Mouse (Mus musculus) heart, embryonic 11.5 days (tissue): Measurements from ENCODE around the gene Dnah2. TPM values are rescaled to one million over a fixed set of nuclear protein-coding genes. Genes with fewer than 3 reads are reported as not detected.
"Not testable (repeated sequence)": the region's sequence is repeated elsewhere in the genome, so short reads cannot be mapped to it uniquely, and the experiment has no call there.

Experiments
- ATAC-seq: fragments of 200-750 bp; cut with Nextera tagmentation; replicated peaks from 2 replicates; pipeline ENCODE4 v1.8.0; 2017; ENCODE audit warnings: moderate library complexity; ENCODE audit not compliant: insufficient number of reproducible peaks, low FRiP score, low TSS enrichment
- H3K27ac ChIP-seq: fragments of 300-500 bp; sonication (generic); 2 replicates; pipeline ENCODE4 v1.5.1; 2014; ENCODE audit warnings: mild to moderate bottlenecking, low read depth, low read length
- H3K27me3 ChIP-seq: fragments of 300-500 bp; sonication (generic); 2 replicates; pipeline ENCODE4 v1.6.1; 2014; ENCODE audit warnings: mild to moderate bottlenecking, low read length, mixed read lengths; ENCODE audit not compliant: control insufficient read depth, insufficient read depth
- H3K36me3 ChIP-seq: fragments of 300-500 bp; sonication (generic); 2 replicates; pipeline ENCODE4 v1.6.1; 2014; ENCODE audit warnings: mild to moderate bottlenecking, low read length, moderate library complexity, mixed read lengths; ENCODE audit not compliant: control insufficient read depth, insufficient read depth
- H3K4me1 ChIP-seq: fragments of 300-500 bp; sonication (generic); 2 replicates; pipeline ENCODE4 v1.6.1; 2014; ENCODE audit warnings: low read length; ENCODE audit not compliant: control insufficient read depth, insufficient read depth
- H3K4me2 ChIP-seq: fragments of 300-500 bp; sonication (generic); 2 replicates; pipeline ENCODE4 v1.6.1; 2014; ENCODE audit warnings: mild to moderate bottlenecking, moderate library complexity
- H3K4me3 ChIP-seq: fragments of 300-500 bp; sonication (generic); 2 replicates; pipeline ENCODE4 v1.5.1; 2014; ENCODE audit warnings: low read depth, low read length
- H3K9ac ChIP-seq: fragments of 300-500 bp; sonication (generic); 2 replicates; pipeline ENCODE4 v1.6.1; 2014; ENCODE audit warnings: mild to moderate bottlenecking, low read depth, low read length, moderate library complexity
- H3K9me3 ChIP-seq: fragments of 300-500 bp; sonication (generic); replicated peaks from 2 replicates; pipeline ENCODE4 v1.6.1; 2016; ENCODE audit warnings: low read length; ENCODE audit not compliant: control insufficient read depth
- WGBS: fragments of 180-500 bp; shearing (Covaris S2); extraction: QIAGEN DNeasy Blood & Tissue Kit; methylation state at CpG from one replicate; pipeline ENCODE4 v1.1.7; 2014; ENCODE audit not compliant: insufficient replicate concordance; 5-methylcytosine and 5-hydroxymethylcytosine counted together
- polyA plus RNA-seq: library from polyadenylated mRNA; unstranded; fragments of >200 nt; fragmentation: Nextera tagmentation; extraction: Ambion mirVana; gene quantifications from 2 replicates; pipeline ENCODE4 v1.2.1, GENCODE M21; 2014

Gene Dnah2
- polyA plus RNA-seq, 1 experiment from 2014 or later, result 0.20 TPM

GRCm38 (mm10) chr11:69398059-69398458 lies 150.9 kb downstream of the Dnah2 start, which contains the start of gene Tmem88:
Tmem88 (minus strand) TSS chr11:69398234.
- H3K4me1 ChIP-seq, result peaks cover 43% of the 10 kb centered on the region

GRCm38 (mm10) chr11:69397581-69398057 lies 151.3 kb downstream of the Dnah2 start:
- 4% methylated on average over 24 of the region's 24 CpGs for WGBS
- H3K4me1 ChIP-seq, result peaks cover 43% of the 10 kb centered on the region

More at GRCm38 (mm10) chr11:69398059-69398458, 150.9 kb downstream of the Dnah2 start, which contains the start of gene Tmem88:
- Histone ChIP-seq H3K27me3 (no peaks in the 10 kb centered on the region), H3K9me3 (no peaks in the 10 kb centered on the region), H3K27ac (peak within 1 kb of the TSS; percentile 89), H3K36me3 (peaks cover 23% of the 10 kb centered on the region), H3K4me2 (peak within 1 kb of the TSS; percentile 81), H3K4me3 (peak within 1 kb of the TSS; percentile 59), H3K9ac (peak within 1 kb of the TSS; percentile 86)
- 1% methylated on average over 16 of the region's 16 CpGs for WGBS
- peak; percentile 25; the same call in 1 of the 2 replicates for ATAC-seq

GRCm38 (mm10) chr11:69396772-69397171 lies 152.1 kb downstream of the Dnah2 start:
- H3K9ac ChIP-seq, result peak overlapping the region; percentile 86
- peak overlapping the region; percentile 81 for H3K4me2 ChIP-seq
- peak overlapping the region; percentile 89 for H3K27ac ChIP-seq
- H3K4me3 ChIP-seq, result peak overlapping the region; percentile 59
- 20% methylated on average over 11 of the region's 11 CpGs for WGBS
- H3K27me3 ChIP-seq, result no peaks in the 10 kb centered on the region
- no peaks in the 10 kb centered on the region for H3K9me3 ChIP-seq
- peaks cover 21% of the 10 kb centered on the region for H3K36me3 ChIP-seq
- ATAC-seq, result no peak
- peaks cover 43% of the 10 kb centered on the region for H3K4me1 ChIP-seq

More at GRCm38 (mm10) chr11:69397581-69398057, 151.3 kb downstream of the Dnah2 start:
- no peaks in the 10 kb centered on the region for H3K27me3 ChIP-seq
- no peak for ATAC-seq
- H3K9ac ChIP-seq, result peak overlapping the region; percentile 86
- H3K36me3 ChIP-seq, result peaks cover 23% of the 10 kb centered on the region
- peak overlapping the region; percentile 89 for H3K27ac ChIP-seq
- H3K4me3 ChIP-seq, result peak overlapping the region; percentile 59
- H3K9me3 ChIP-seq, result no peaks in the 10 kb centered on the region
- H3K4me2 ChIP-seq, result peak overlapping the region; percentile 81

GRCm38 (mm10) chr11:69395634-69396373 lies 153.1 kb downstream of the Dnah2 start:
- peak; percentile 80 for ATAC-seq
- under 1% methylated on average over 48 of the region's 48 CpGs for WGBS
- Histone ChIP-seq H3K4me1 (peaks cover 43% of the 10 kb centered on the region), H3K4me2 (peak overlapping the region; percentile 81), H3K9me3 (no peaks in the 10 kb centered on the region), H3K4me3 (peak overlapping the region; percentile 59), H3K27me3 (no peaks in the 10 kb centered on the region), H3K27ac (peak overlapping the region; percentile 89), H3K9ac (peak overlapping the region; percentile 86), H3K36me3 (peaks cover 13% of the 10 kb centered on the region)

GRCm38 (mm10) chr11:69395235-69395633 lies 153.7 kb downstream of the Dnah2 start, which contains the start of the genes Naa38 and Cyb5d1:
Naa38 (plus strand) TSS chr11:69395487.
Cyb5d1 (minus strand) TSS chr11:69395631.
- not testable (repeated sequence) for H3K27me3 ChIP-seq, H3K9me3 ChIP-seq, H3K36me3 ChIP-seq
- Histone ChIP-seq H3K9ac (peak within 1 kb of the TSS; percentile 86), H3K4me1 (peaks cover 41% of the 10 kb centered on the region), H3K4me2 (peak within 1 kb of the TSS; percentile 81), H3K4me3 (peak within 1 kb of the TSS; percentile 59), H3K27ac (peak within 1 kb of the TSS; percentile 89)
- peak; percentile 66 for ATAC-seq
- WGBS, result under 1% methylated on average over 24 of the region's 24 CpGs

GRCm38 (mm10) chr11:69394591-69395167 lies 154.2 kb downstream of the Dnah2 start:
- H3K36me3 ChIP-seq, H3K27me3 ChIP-seq, H3K9me3 ChIP-seq, ATAC-seq: not testable (repeated sequence)
- H3K27ac ChIP-seq, result 0 out of 2 replicates have a peak overlapping the region, but pooled peaks have one; percentile 89
- H3K4me1 ChIP-seq, result peaks cover 35% of the 10 kb centered on the region
- WGBS, result 2% methylated on average over 31 of the region's 31 CpGs
- peak overlapping the region; percentile 81 for H3K4me2 ChIP-seq
- H3K9ac ChIP-seq, result peak overlapping the region; percentile 86
- H3K4me3 ChIP-seq, result peak overlapping the region; percentile 59

GRCm38 (mm10) chr11:69390400-69391034 lies 158.4 kb downstream of the Dnah2 start:
- no peak overlapping the region for H3K4me3 ChIP-seq
- H3K27ac ChIP-seq, result no peak overlapping the region
- H3K4me2 ChIP-seq, result no peak overlapping the region
- H3K4me1 ChIP-seq, result peaks cover 4% of the 10 kb centered on the region; the same call in 1 of the 2 replicates
- H3K9ac ChIP-seq, result no peak overlapping the region
- no peaks in the 10 kb centered on the region for H3K36me3 ChIP-seq
- H3K9me3 ChIP-seq, result no peaks in the 10 kb centered on the region
- WGBS, result 50% methylated on average over 10 of the region's 10 CpGs
- H3K27me3 ChIP-seq, result no peaks in the 10 kb centered on the region
- no peak for ATAC-seq
